Mouse (Mus musculus) hindbrain, embryonic 15.5 days (tissue): ENCODE measurements around the gene Imp4. TPM values are rescaled to one million over a fixed set of nuclear protein-coding genes. Genes with fewer than 3 reads are reported as not detected.

ENCODE experiments used
- ATAC-seq: fragments of 200-750 bp; cut with Nextera tagmentation; 2 replicates; pipeline ENCODE4 v1.8.0; 2017; ENCODE audit warnings: low read depth, moderate number of reproducible peaks, moderate TSS enrichment; ENCODE audit not compliant: low FRiP score
- H3K27ac ChIP-seq: fragments of 300-500 bp; sonication (generic); replicated peaks from 2 replicates; pipeline ENCODE4 v1.5.1; 2015; ENCODE audit warnings: mild to moderate bottlenecking, inconsistent platforms
- H3K27me3 ChIP-seq: fragments of 300-500 bp; sonication (generic); 2 replicates; pipeline ENCODE4 v1.6.1; 2015; ENCODE audit warnings: control low read depth, inconsistent platforms
- H3K36me3 ChIP-seq: fragments of 300-500 bp; sonication (generic); 2 replicates; pipeline ENCODE4 v1.6.1; 2015; ENCODE audit warnings: control low read depth, inconsistent platforms
- H3K4me1 ChIP-seq: fragments of 300-500 bp; sonication (generic); replicated peaks from 2 replicates; pipeline ENCODE4 v1.6.1; 2015; ENCODE audit warnings: control low read depth, inconsistent platforms
- H3K4me2 ChIP-seq: fragments of 300-500 bp; sonication (generic); 2 replicates; pipeline ENCODE4 v1.6.1; 2015; ENCODE audit warnings: moderate library complexity, mild to moderate bottlenecking, inconsistent platforms
- H3K4me3 ChIP-seq: fragments of 300-500 bp; sonication (generic); 2 replicates; pipeline ENCODE4 v1.5.1; 2015; ENCODE audit warnings: mild to moderate bottlenecking, inconsistent platforms
- H3K9ac ChIP-seq: fragments of 300-500 bp; sonication (generic); 2 replicates; pipeline ENCODE4 v1.6.1; 2015; ENCODE audit warnings: inconsistent platforms
- H3K9me3 ChIP-seq: fragments of 300-500 bp; sonication (generic); 2 replicates; pipeline ENCODE4 v1.6.1; 2016; ENCODE audit warnings: control low read depth, inconsistent platforms
- WGBS: fragments of 180-500 bp; shearing (Covaris S2); methylation state at CpG from one replicate; pipeline ENCODE4 v1.1.7; 2015; 5-methylcytosine and 5-hydroxymethylcytosine counted together
- microRNA-seq: library from miRNA; unstranded; fragments of <30 nt; microRNA quantifications from one replicate; pipeline ENCODE4, GENCODE M21; 2016
- polyA plus RNA-seq: library from polyadenylated mRNA; unstranded; fragments of >200 nt; fragmentation: Nextera tagmentation; extraction: Ambion mirVana; gene quantifications from 2 replicates; pipeline ENCODE4 v1.2.1, GENCODE M21; 2015

Imp4 gene
- polyA plus RNA-seq, 1 experiment from 2014 or later = 51.1 TPM

GRCm38 (mm10) chr1:34489852-34490541 is 50.3 kb downstream of the Imp4 start:
- H3K9ac ChIP-seq = no peak overlapping the region
- H3K27me3 ChIP-seq = peaks cover 2% of the 10 kb centered on the region; the same call in 1 of the 2 replicates
- no peaks in the 10 kb centered on the region for H3K36me3 ChIP-seq
- no peak overlapping the region for H3K4me3 ChIP-seq
- 91% methylated on average over 6 of the region's 6 CpGs for WGBS
- H3K4me2 ChIP-seq = no peak overlapping the region
- H3K4me1 ChIP-seq = peaks cover 8% of the 10 kb centered on the region
- no peaks in the 10 kb centered on the region for H3K9me3 ChIP-seq
- no peak for ATAC-seq
- no peak overlapping the region for H3K27ac ChIP-seq

- no peak for ATAC-seq
- no peak overlapping the region for H3K4me3 ChIP-seq
- no peaks in the 10 kb centered on the region for H3K9me3 ChIP-seq
- H3K36me3 ChIP-seq = no peaks in the 10 kb centered on the region
- H3K27ac ChIP-seq = no peak overlapping the region
- H3K27me3 ChIP-seq = no peaks in the 10 kb centered on the region
- no peaks in the 10 kb centered on the region for H3K4me1 ChIP-seq
- no peak overlapping the region for H3K9ac ChIP-seq
- 89% methylated on average over 4 of the region's 4 CpGs for WGBS
- H3K4me2 ChIP-seq = no peak overlapping the region
Observed at GRCm38 (mm10) chr1:34491480-34491879, 51.8 kb downstream of the Imp4 start.

Small RNAs within 50 kb of the gene (microRNA-seq; reads per million reads assigned to microRNA genes)
- not detected for gene Mir5103

Other genes starting within 250 kb of the Imp4 start
- 62.2 and 64.5 TPM in 2 replicates for gene Ccdc115, start 179 bp upstream of the Imp4 start, polyA plus RNA-seq
- 5.0 and 6.1 TPM in 2 replicates for gene Ptpn18, start 19.9 kb downstream of the Imp4 start, polyA plus RNA-seq
- not detected in 2 replicates for gene Prss39, start 58.6 kb downstream of the Imp4 start, polyA plus RNA-seq
- 0.14 and 0.45 TPM in 2 replicates for gene Cfc1, start 95.8 kb downstream of the Imp4 start, polyA plus RNA-seq
- gene Prss40, start 121.1 kb downstream of the Imp4 start, polyA plus RNA-seq = 0.21 TPM in 1 of 2 replicates, not detected in the other
- gene Amer3, start 139.8 kb downstream of the Imp4 start, polyA plus RNA-seq = 27.2 and 29.9 TPM in 2 replicates